Mouse (Mus musculus) kidney, postnatal 0 days (tissue): Measurements from ENCODE around the gene Gna13. TPM values are rescaled to one million over a fixed set of nuclear protein-coding genes. Genes with fewer than 3 reads are reported as not detected.

Experiments used
- ATAC-seq: fragments of 200-750 bp; cut with Nextera tagmentation; replicated peaks from 2 replicates; pipeline ENCODE4 v1.8.0; 2017; ENCODE audit warnings: low read depth, moderate number of reproducible peaks, moderate TSS enrichment, moderate library complexity; ENCODE audit not compliant: low FRiP score
- DNase-seq: peaks from one replicate; pipeline ENCODE4 v3.0.0-alpha.2; 2016; ENCODE audit warnings: low spot score
- H3K27ac ChIP-seq: fragments of 300-500 bp; sonication (generic); 2 replicates; pipeline ENCODE4 v1.5.1; 2014; ENCODE audit warnings: mild to moderate bottlenecking
- H3K27me3 ChIP-seq: fragments of 300-500 bp; sonication (generic); 2 replicates; pipeline ENCODE4 v1.6.1; 2014; ENCODE audit warnings: low read length, mixed read lengths; ENCODE audit not compliant: insufficient read depth
- H3K36me3 ChIP-seq: fragments of 300-500 bp; sonication (generic); 2 replicates; pipeline ENCODE4 v1.6.1; 2014; ENCODE audit warnings: low read length, mixed read lengths; ENCODE audit not compliant: insufficient read depth
- H3K4me1 ChIP-seq: fragments of 300-500 bp; sonication (generic); replicated peaks from 2 replicates; pipeline ENCODE4 v1.6.1; 2014; ENCODE audit warnings: antibody characterized with exemption, low read length, mixed read lengths; ENCODE audit not compliant: insufficient read depth
- H3K4me2 ChIP-seq: fragments of 300-500 bp; sonication (generic); 2 replicates; pipeline ENCODE4 v1.6.1; 2014; ENCODE audit warnings: mild to moderate bottlenecking, low read length, moderate library complexity, mixed read lengths
- H3K4me3 ChIP-seq: fragments of 300-500 bp; sonication (generic); replicated peaks from 2 replicates; pipeline ENCODE4 v1.5.1; 2014; ENCODE audit warnings: low read depth, low read length
- H3K9ac ChIP-seq: fragments of 300-500 bp; sonication (generic); 2 replicates; pipeline ENCODE4 v1.6.1; 2014; ENCODE audit warnings: low read depth, low read length
- H3K9me3 ChIP-seq: fragments of 300-500 bp; sonication (generic); replicated peaks from 2 replicates; pipeline ENCODE4 v1.6.1; 2016; ENCODE audit warnings: low read length, inconsistent platforms, mixed read lengths
- CTCF ChIP-seq: IDR thresholded peaks from 2 replicates; pipeline ENCODE4 v1.5.1; 2016; ENCODE audit warnings: antibody characterized with exemption, low read depth, mild to moderate bottlenecking, moderate library complexity
- WGBS: fragments of 180-500 bp; shearing (Covaris S2); extraction: QIAGEN DNeasy Blood & Tissue Kit; methylation state at CpG from one replicate; pipeline ENCODE4 v1.1.7; 2014; 5-methylcytosine and 5-hydroxymethylcytosine counted together
- polyA plus RNA-seq: library from polyadenylated mRNA; unstranded; fragments of >200 nt; fragmentation: Nextera tagmentation; extraction: Ambion mirVana; gene quantifications from 2 replicates; pipeline ENCODE4 v1.2.1, GENCODE M21; 2015

The Gna13 gene
- polyA plus RNA-seq, 1 experiment from 2014 or later, result 36.2 TPM

GRCm38 (mm10) chr11:109410197-109410980, 47.8 kb downstream of the Gna13 start:
- no peaks in the 10 kb centered on the region for H3K9me3 ChIP-seq
- H3K27me3 ChIP-seq, result no peaks in the 10 kb centered on the region
- no peak overlapping the region for H3K4me2 ChIP-seq
- no peak overlapping the region for H3K9ac ChIP-seq
- ATAC-seq (no peak), DNase-seq (no peak)
- no peak overlapping the region for H3K4me3 ChIP-seq
- no peaks in the 10 kb centered on the region for H3K4me1 ChIP-seq
- TF ChIP-seq CTCF, result no peak
- H3K27ac ChIP-seq, result no peak overlapping the region
- WGBS, result 80% methylated on average over 15 of the region's 15 CpGs
- no peaks in the 10 kb centered on the region for H3K36me3 ChIP-seq

GRCm38 (mm10) chr11:109413617-109414016, 51.0 kb downstream of the Gna13 start, which contains the start of gene 9930022D16Rik:
TSS of gene 9930022D16Rik (plus strand) at chr11:109413917.
- Histone ChIP-seq H3K4me3 (no peak within 1 kb of the TSS), H3K4me1 (no peaks in the 10 kb centered on the region), H3K27ac (no peak within 1 kb of the TSS), H3K4me2 (no peak within 1 kb of the TSS), H3K9ac (no peak within 1 kb of the TSS), H3K27me3 (no peaks in the 10 kb centered on the region), H3K9me3 (no peaks in the 10 kb centered on the region), H3K36me3 (no peaks in the 10 kb centered on the region)
- ATAC-seq, result no peak
- TF ChIP-seq CTCF, result no peak
- WGBS, result 83% methylated on average over 6 of the region's 6 CpGs
- DNase-seq, result no peak

- 74% methylated on average over 5 of the region's 5 CpGs for WGBS
- no peak for TF ChIP-seq CTCF
- H3K9me3 ChIP-seq, result no peaks in the 10 kb centered on the region
- ATAC-seq, result no peak
- H3K9ac ChIP-seq, result no peak overlapping the region
- no peaks in the 10 kb centered on the region for H3K4me1 ChIP-seq
- no peak overlapping the region for H3K27ac ChIP-seq
- no peak for DNase-seq
- no peak overlapping the region for H3K4me3 ChIP-seq
- H3K36me3 ChIP-seq, result no peaks in the 10 kb centered on the region
- H3K4me2 ChIP-seq, result no peak overlapping the region
- no peaks in the 10 kb centered on the region for H3K27me3 ChIP-seq
These were observed 52.2 kb downstream of the Gna13 start for GRCm38 (mm10) chr11:109414802-109415201.

- Histone ChIP-seq H3K36me3 (no peaks in the 10 kb centered on the region), H3K9me3 (no peaks in the 10 kb centered on the region), H3K9ac (no peak overlapping the region), H3K4me2 (no peak overlapping the region), H3K27me3 (no peaks in the 10 kb centered on the region), H3K27ac (no peak overlapping the region), H3K4me1 (no peaks in the 10 kb centered on the region), H3K4me3 (no peak overlapping the region)
- WGBS, result 64% methylated on average over 8 of the region's 8 CpGs
- no peak for ATAC-seq
- TF ChIP-seq CTCF, result no peak
- DNase-seq, result no peak
These were observed 54.2 kb downstream of the Gna13 start for GRCm38 (mm10) chr11:109416709-109417420.

GRCm38 (mm10) chr11:109417472-109418040, 54.9 kb downstream of the Gna13 start:
- no peak overlapping the region for H3K9ac ChIP-seq
- H3K4me3 ChIP-seq, result no peak overlapping the region
- H3K36me3 ChIP-seq, result no peaks in the 10 kb centered on the region
- H3K27ac ChIP-seq, result no peak overlapping the region
- H3K4me1 ChIP-seq, result no peaks in the 10 kb centered on the region
- DNase-seq (no peak), ATAC-seq (no peak)
- no peaks in the 10 kb centered on the region for H3K27me3 ChIP-seq
- no peaks in the 10 kb centered on the region for H3K9me3 ChIP-seq
- 84% methylated on average over 9 of the region's 9 CpGs for WGBS
- no peak for TF ChIP-seq CTCF
- H3K4me2 ChIP-seq, result no peak overlapping the region

GRCm38 (mm10) chr11:109419461-109419860, 56.8 kb downstream of the Gna13 start:
- Histone ChIP-seq H3K4me1 (no peaks in the 10 kb centered on the region), H3K9me3 (no peaks in the 10 kb centered on the region), H3K9ac (no peak overlapping the region), H3K27me3 (no peaks in the 10 kb centered on the region), H3K27ac (no peak overlapping the region), H3K36me3 (no peaks in the 10 kb centered on the region), H3K4me3 (no peak overlapping the region), H3K4me2 (no peak overlapping the region)
- WGBS, result 42% methylated on average over 4 of the region's 4 CpGs
- TF ChIP-seq CTCF, result no peak
- DNase-seq, result no peak
- ATAC-seq, result no peak
